Mouse (Mus musculus) C2C12 (cell line): ENCODE data around the gene Dst.

ENCODE experiments used
- CEBPB ChIP-seq: IDR thresholded peaks from one replicate; pipeline ENCODE4 v1.6.1; 2011; ENCODE audit warnings: low read depth, mild to moderate bottlenecking, control low read depth, moderate library complexity
- CTCF ChIP-seq: IDR thresholded peaks from one replicate; pipeline ENCODE4 v1.5.1; 2011; ENCODE audit not compliant: control insufficient read depth, insufficient read depth, insufficient read length
- FOSL1 ChIP-seq: IDR thresholded peaks from one replicate; pipeline ENCODE4 v1.8.0; 2011; ENCODE audit warnings: mild to moderate bottlenecking, low read length; ENCODE audit not compliant: poor library complexity, insufficient read depth, severe bottlenecking
- MAX ChIP-seq: IDR thresholded peaks from one replicate; pipeline ENCODE4 v1.6.1; 2011; ENCODE audit warnings: mild to moderate bottlenecking, control low read depth
- MYOD1 ChIP-seq: IDR thresholded peaks from one replicate; pipeline ENCODE4 v1.6.1; 2011; ENCODE audit warnings: low read depth; ENCODE audit not compliant: control insufficient read depth, insufficient read length
- MYOG ChIP-seq: IDR thresholded peaks from one replicate; pipeline ENCODE4 v1.6.1; 2011; ENCODE audit not compliant: control insufficient read depth, insufficient read length; ENCODE audit errors: extremely low read depth
- USF1 ChIP-seq: IDR thresholded peaks from one replicate; pipeline ENCODE4 v1.6.1; 2011; ENCODE audit warnings: low read depth, mild to moderate bottlenecking, control low read depth, moderate library complexity

GRCm38 (mm10) chr1:34284979-34285378, 377.0 kb downstream of the Dst start:
- TF ChIP-seq CTCF (no peak), USF1 (no peak), MYOG (no peak), FOSL1 (no peak), MAX (no peak), MYOD1 (no peak), CEBPB (no peak)
